Mouse (Mus musculus) limb, embryonic 13.5 days (tissue): Measurements from ENCODE around the gene Lhpp. TPM values are rescaled to one million over a fixed set of nuclear protein-coding genes. Genes with fewer than 3 reads are reported as not detected.
A peak's percentile ranks its signal among the peaks of the same experiment; 100 is the strongest.

Experiments used
- ATAC-seq: fragments of 200-750 bp; cut with Nextera tagmentation; 2 replicates; pipeline ENCODE4 v1.8.0; 2017; ENCODE audit warnings: low read depth, moderate number of reproducible peaks, moderate TSS enrichment; ENCODE audit not compliant: low FRiP score
- H3K27ac ChIP-seq: fragments of 300-500 bp; sonication (generic); 2 replicates; pipeline ENCODE4 v1.5.1; 2015; ENCODE audit warnings: inconsistent platforms, mild to moderate bottlenecking, moderate library complexity
- H3K27me3 ChIP-seq: fragments of 300-500 bp; sonication (generic); 2 replicates; pipeline ENCODE4 v1.6.1; 2015; ENCODE audit warnings: mild to moderate bottlenecking, inconsistent platforms
- H3K36me3 ChIP-seq: fragments of 300-500 bp; sonication (generic); 2 replicates; pipeline ENCODE4 v1.6.1; 2015; ENCODE audit warnings: inconsistent platforms, mild to moderate bottlenecking, moderate library complexity
- H3K4me1 ChIP-seq: fragments of 300-500 bp; sonication (generic); 2 replicates; pipeline ENCODE4 v1.6.1; 2015; ENCODE audit warnings: inconsistent platforms
- H3K4me2 ChIP-seq: fragments of 300-500 bp; sonication (generic); replicated peaks from 2 replicates; pipeline ENCODE4 v1.6.1; 2015; ENCODE audit warnings: inconsistent platforms, mild to moderate bottlenecking, moderate library complexity
- H3K4me3 ChIP-seq: fragments of 300-500 bp; sonication (generic); 2 replicates; pipeline ENCODE4 v1.5.1; 2015; ENCODE audit warnings: moderate library complexity, mild to moderate bottlenecking, inconsistent platforms
- H3K9ac ChIP-seq: fragments of 300-500 bp; sonication (generic); 2 replicates; pipeline ENCODE4 v1.6.1; 2015; ENCODE audit warnings: mild to moderate bottlenecking, inconsistent platforms
- H3K9me3 ChIP-seq: fragments of 300-500 bp; sonication (generic); 2 replicates; pipeline ENCODE4 v1.6.1; 2016; ENCODE audit warnings: inconsistent platforms
- WGBS: fragments of 180-500 bp; shearing (Covaris S2); methylation state at CpG from one replicate; pipeline ENCODE4 v1.1.7; 2015; 5-methylcytosine and 5-hydroxymethylcytosine counted together
- polyA plus RNA-seq: library from polyadenylated mRNA; unstranded; fragments of >200 nt; fragmentation: Nextera tagmentation; extraction: Ambion mirVana; gene quantifications from 2 replicates; pipeline ENCODE4 v1.2.1, GENCODE M21; 2015

Lhpp gene
- polyA plus RNA-seq, 1 experiment from 2014 or later = 22.6 TPM

- no peak overlapping the region for H3K4me3 ChIP-seq
- no peaks in the 10 kb centered on the region for H3K9me3 ChIP-seq
- no peak overlapping the region for H3K9ac ChIP-seq
- no peaks in the 10 kb centered on the region for H3K36me3 ChIP-seq
- H3K4me2 ChIP-seq = no peak overlapping the region
- no peak overlapping the region for H3K27ac ChIP-seq
- no peak for ATAC-seq
- no peaks in the 10 kb centered on the region for H3K4me1 ChIP-seq
- no peaks in the 10 kb centered on the region for H3K27me3 ChIP-seq
- 81% methylated on average over 3 of the region's 3 CpGs for WGBS
Measured at GRCm38 (mm10) chr7:132627448-132627847, 17.0 kb downstream of the Lhpp start.

GRCm38 (mm10) chr7:132631313-132631712 lies 20.9 kb downstream of the Lhpp start:
- Histone ChIP-seq H3K9ac (no peak overlapping the region), H3K27me3 (no peaks in the 10 kb centered on the region), H3K4me3 (no peak overlapping the region), H3K27ac (no peak overlapping the region), H3K36me3 (no peaks in the 10 kb centered on the region), H3K4me2 (no peak overlapping the region), H3K4me1 (no peaks in the 10 kb centered on the region), H3K9me3 (no peaks in the 10 kb centered on the region)
- no peak for ATAC-seq
- WGBS = 71% methylated on average over 11 of the region's 11 CpGs

GRCm38 (mm10) chr7:132637292-132637691 lies 26.9 kb downstream of the Lhpp start:
- Histone ChIP-seq H3K4me3 (no peak overlapping the region), H3K4me1 (peaks cover 7% of the 10 kb centered on the region; the same call in 1 of the 2 replicates), H3K9ac (no peak overlapping the region), H3K9me3 (no peaks in the 10 kb centered on the region), H3K27ac (no peak overlapping the region), H3K36me3 (no peaks in the 10 kb centered on the region), H3K27me3 (no peaks in the 10 kb centered on the region; the same call in 1 of the 2 replicates), H3K4me2 (no peak overlapping the region)
- ATAC-seq = no peak
- 12% methylated on average over 12 of the region's 12 CpGs for WGBS

GRCm38 (mm10) chr7:132638446-132639087 lies 28.1 kb downstream of the Lhpp start:
- Histone ChIP-seq H3K36me3 (no peaks in the 10 kb centered on the region), H3K4me3 (no peak overlapping the region), H3K27me3 (no peaks in the 10 kb centered on the region; the same call in 1 of the 2 replicates), H3K4me2 (no peak overlapping the region), H3K4me1 (peaks cover 7% of the 10 kb centered on the region; the same call in 1 of the 2 replicates), H3K9me3 (no peaks in the 10 kb centered on the region), H3K27ac (no peak overlapping the region), H3K9ac (no peak overlapping the region)
- ATAC-seq = no peak
- 62% methylated on average over 12 of the region's 12 CpGs for WGBS

GRCm38 (mm10) chr7:132640946-132641345 lies 30.5 kb downstream of the Lhpp start:
- no peaks in the 10 kb centered on the region for H3K9me3 ChIP-seq
- H3K4me1 ChIP-seq = peaks cover 7% of the 10 kb centered on the region; the same call in 1 of the 2 replicates
- ATAC-seq = no peak
- no peaks in the 10 kb centered on the region for H3K36me3 ChIP-seq
- no peak overlapping the region for H3K9ac ChIP-seq
- 17% methylated on average over 9 of the region's 9 CpGs for WGBS
- H3K27me3 ChIP-seq = no peaks in the 10 kb centered on the region; the same call in 1 of the 2 replicates
- H3K27ac ChIP-seq = no peak overlapping the region
- H3K4me3 ChIP-seq = no peak overlapping the region
- no peak overlapping the region for H3K4me2 ChIP-seq

- no peak for ATAC-seq
- no peak overlapping the region for H3K4me3 ChIP-seq
- no peak overlapping the region for H3K4me2 ChIP-seq
- H3K9ac ChIP-seq = no peak overlapping the region
- H3K27ac ChIP-seq = no peak overlapping the region
- H3K4me1 ChIP-seq = peaks cover 7% of the 10 kb centered on the region; the same call in 1 of the 2 replicates
- H3K9me3 ChIP-seq = no peaks in the 10 kb centered on the region
- H3K36me3 ChIP-seq = no peaks in the 10 kb centered on the region
- 80% methylated on average over 1 of the region's 1 CpGs for WGBS
- no peaks in the 10 kb centered on the region; the same call in 1 of the 2 replicates for H3K27me3 ChIP-seq
Measured at GRCm38 (mm10) chr7:132641606-132642005, 31.2 kb downstream of the Lhpp start.

- Histone ChIP-seq H3K4me2 (no peak overlapping the region), H3K27ac (no peak overlapping the region), H3K9me3 (no peaks in the 10 kb centered on the region), H3K4me3 (no peak overlapping the region), H3K36me3 (no peaks in the 10 kb centered on the region), H3K4me1 (peaks cover 5% of the 10 kb centered on the region; the same call in 1 of the 2 replicates), H3K9ac (no peak overlapping the region), H3K27me3 (no peaks in the 10 kb centered on the region)
- 60% methylated on average over 11 of the region's 11 CpGs for WGBS
- no peak for ATAC-seq
Measured at GRCm38 (mm10) chr7:132644605-132645279, 34.3 kb downstream of the Lhpp start.

- H3K27ac ChIP-seq = no peak overlapping the region
- peaks cover 6% of the 10 kb centered on the region; the same call in 1 of the 2 replicates for H3K4me1 ChIP-seq
- 100% methylated on average over 1 of the region's 1 CpGs for WGBS
- no peak overlapping the region for H3K4me3 ChIP-seq
- H3K4me2 ChIP-seq = no peak overlapping the region
- no peak for ATAC-seq
- no peaks in the 10 kb centered on the region for H3K36me3 ChIP-seq
- no peak overlapping the region for H3K9ac ChIP-seq
- no peaks in the 10 kb centered on the region for H3K9me3 ChIP-seq
- no peaks in the 10 kb centered on the region for H3K27me3 ChIP-seq
Measured at GRCm38 (mm10) chr7:132646514-132646913, 36.1 kb downstream of the Lhpp start.

GRCm38 (mm10) chr7:132654412-132654811 lies 44.0 kb downstream of the Lhpp start:
- no peaks in the 10 kb centered on the region for H3K9me3 ChIP-seq
- H3K36me3 ChIP-seq = no peaks in the 10 kb centered on the region
- H3K4me2 ChIP-seq = no peak overlapping the region
- H3K9ac ChIP-seq = no peak overlapping the region
- WGBS = 82% methylated on average over 3 of the region's 3 CpGs
- peaks cover 37% of the 10 kb centered on the region for H3K4me1 ChIP-seq
- no peaks in the 10 kb centered on the region for H3K27me3 ChIP-seq
- ATAC-seq = no peak
- H3K27ac ChIP-seq = no peak overlapping the region
- no peak overlapping the region for H3K4me3 ChIP-seq

GRCm38 (mm10) chr7:132656075-132656474 lies 45.6 kb downstream of the Lhpp start:
- no peak overlapping the region; the same call in 1 of the 2 replicates for H3K27ac ChIP-seq
- ATAC-seq = peak; percentile 38
- WGBS = 25% methylated on average over 9 of the region's 9 CpGs

GRCm38 (mm10) chr7:132656548-132656947 lies 46.1 kb downstream of the Lhpp start:
- H3K27ac ChIP-seq = no peak overlapping the region; the same call in 1 of the 2 replicates
- ATAC-seq = peak; percentile 25
- 4% methylated on average over 3 of the region's 3 CpGs for WGBS

More at GRCm38 (mm10) chr7:132656075-132656474, 45.6 kb downstream of the Lhpp start:
- no peak overlapping the region for H3K9ac ChIP-seq
- H3K4me1 ChIP-seq = peaks cover 47% of the 10 kb centered on the region
- no peak overlapping the region for H3K4me3 ChIP-seq
- H3K9me3 ChIP-seq = no peaks in the 10 kb centered on the region
- no peaks in the 10 kb centered on the region for H3K27me3 ChIP-seq
- H3K4me2 ChIP-seq = no peak overlapping the region
- no peaks in the 10 kb centered on the region for H3K36me3 ChIP-seq

GRCm38 (mm10) chr7:132657371-132658057 lies 47.1 kb downstream of the Lhpp start:
- Histone ChIP-seq H3K9ac (no peak overlapping the region), H3K9me3 (no peaks in the 10 kb centered on the region), H3K4me2 (peak overlapping the region; percentile 36), H3K4me1 (peaks cover 47% of the 10 kb centered on the region), H3K36me3 (no peaks in the 10 kb centered on the region), H3K27ac (peak overlapping the region; percentile 59), H3K4me3 (no peak overlapping the region), H3K27me3 (no peaks in the 10 kb centered on the region)
- 34% methylated on average over 14 of the region's 14 CpGs for WGBS
- ATAC-seq = no peak

More at GRCm38 (mm10) chr7:132656548-132656947, 46.1 kb downstream of the Lhpp start:
- Histone ChIP-seq H3K9me3 (no peaks in the 10 kb centered on the region), H3K36me3 (no peaks in the 10 kb centered on the region), H3K4me1 (peaks cover 47% of the 10 kb centered on the region), H3K4me2 (no peak overlapping the region), H3K27me3 (no peaks in the 10 kb centered on the region), H3K9ac (no peak overlapping the region), H3K4me3 (no peak overlapping the region)
